Mouse (Mus musculus): Measurements from ENCODE around the gene H2-K1.

DNA sequence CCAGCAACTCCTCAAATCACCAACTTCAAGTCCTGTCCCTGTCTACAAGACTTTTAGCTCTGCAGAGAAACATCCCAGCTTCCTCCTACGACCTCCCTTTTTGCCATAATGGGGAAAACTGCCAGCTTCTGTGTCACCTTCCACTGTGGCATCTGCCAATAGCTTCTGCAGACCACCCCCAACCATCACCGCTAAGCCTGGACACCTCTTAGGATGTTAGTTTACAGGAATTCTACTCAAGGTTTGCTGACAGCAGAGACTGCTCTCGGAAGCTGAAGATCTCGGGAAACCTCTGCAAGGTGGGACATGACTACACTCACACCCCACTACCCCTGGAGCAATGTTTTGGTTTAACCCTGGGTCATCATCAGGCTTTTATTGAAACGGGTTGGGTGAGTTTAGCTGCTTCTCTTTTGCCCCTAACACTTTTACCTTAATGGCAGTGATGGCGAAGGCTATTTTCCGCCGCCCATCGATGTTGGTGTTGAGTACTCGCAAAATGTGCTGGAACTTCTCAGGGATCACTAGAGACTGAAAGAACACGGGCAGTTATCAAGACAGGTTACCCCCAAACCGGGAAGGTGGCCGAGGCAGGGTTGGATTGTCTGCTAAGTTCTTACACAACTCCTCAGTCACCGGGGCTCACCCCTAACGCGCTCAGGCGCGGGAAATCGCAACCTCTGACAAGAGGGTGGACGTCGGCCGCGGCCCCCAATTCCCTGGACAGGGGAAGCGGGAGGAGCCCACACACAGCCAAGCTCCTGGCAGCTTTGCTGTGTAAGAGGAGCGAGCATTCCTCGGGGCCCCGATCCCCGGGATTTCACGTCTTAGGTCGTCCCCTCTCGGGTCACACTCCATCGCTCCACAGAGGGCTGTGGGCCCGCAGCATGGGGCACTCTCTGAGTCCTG, 45.2 kb downstream of the H2-K1 start:
- TF ChIP-seq CTCF (IDR thresholded peaks at IDR 0.05; ENCODE audit: low read depth, low read length) (no peak), POLR2A (IDR thresholded peaks at IDR 0.05; ENCODE audit: extremely low read depth, insufficient read depth, low read length) (no peak)
